22 mouse cellular contexts compared by ENCODE assay signal in the genomic region with DNA sequence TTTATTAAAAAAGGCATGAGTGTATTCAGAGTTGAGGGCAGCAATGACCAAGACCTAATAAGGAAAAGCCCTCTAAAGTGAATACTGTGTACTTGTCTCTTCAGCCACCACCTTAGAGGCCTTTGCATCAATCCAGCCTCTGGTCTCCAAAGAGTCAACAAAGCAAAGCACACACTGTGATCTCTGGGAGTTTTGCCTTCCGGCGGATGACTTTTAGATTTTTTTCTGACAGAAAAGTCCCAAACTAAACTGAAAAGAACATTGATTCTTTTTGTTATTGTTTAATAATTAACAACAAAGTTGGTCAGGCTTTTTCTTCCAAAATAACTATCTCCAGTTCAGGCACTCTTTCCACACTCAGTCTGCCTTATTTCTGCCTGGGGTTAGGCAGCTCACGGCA. TPM values are rescaled to one million over a fixed set of nuclear protein-coding genes. Genes with fewer than 3 reads are reported as not detected.
"Had no signal": no experiment of that assay in that cellular context is flagged by ENCODE, and none has a peak within 500 bp of the region (broad histone marks: within the 10 kb centered on the region; RNA-seq: fewer than 3 reads in every experiment).

No protein-coding gene starts in this region.

- DNase-seq: lung, adult 2 months; lung, postnatal 14 days; lung, postnatal 36 days; retina, postnatal 1 day; right cerebral cortex, adult 18-20 months; right cerebral cortex, postnatal 25 days; right cerebral cortex, postnatal 4 days; thymus, adult 2 months; thymus, postnatal 25 days; thymus, postnatal 4 days had no signal

- H3K27ac ChIP-seq: lung, embryonic 15.5 days; macrophage; midbrain, embryonic 13.5 days; neural tube, embryonic 13.5 days; neural tube, embryonic 15.5 days; stomach, embryonic 15.5 days; stomach, postnatal 0 days had no signal

- H3K36me3 ChIP-seq: lung, embryonic 15.5 days; midbrain, embryonic 13.5 days; neural tube, embryonic 13.5 days; neural tube, embryonic 15.5 days; stomach, embryonic 15.5 days had no signal

- H3K9ac ChIP-seq: lung, embryonic 15.5 days; midbrain, embryonic 13.5 days; neural tube, embryonic 13.5 days; neural tube, embryonic 15.5 days; stomach, embryonic 15.5 days had no signal

- H3K27me3 ChIP-seq: lung, embryonic 15.5 days; megakaryocyte, embryonic 14.5 days; midbrain, embryonic 13.5 days; neural tube, embryonic 13.5 days; neural tube, embryonic 15.5 days; stomach, embryonic 15.5 days had no signal

- H3K4me3 ChIP-seq: lung, embryonic 15.5 days; megakaryocyte, embryonic 14.5 days; midbrain, embryonic 13.5 days; myocyte; neural tube, embryonic 13.5 days; neural tube, embryonic 15.5 days; stomach, embryonic 15.5 days had no signal

- ATAC-seq: lung, postnatal 0 days; midbrain, embryonic 13.5 days; midbrain, embryonic 16.5 days had no signal

- H3K9me3 ChIP-seq: lung, embryonic 15.5 days; megakaryocyte, embryonic 14.5 days; midbrain, embryonic 13.5 days; neural tube, embryonic 13.5 days; neural tube, embryonic 15.5 days; stomach, embryonic 15.5 days had no signal

- H3K4me2 ChIP-seq: lung, embryonic 15.5 days; midbrain, embryonic 11.5 days; midbrain, embryonic 13.5 days; neural tube, embryonic 13.5 days; neural tube, embryonic 15.5 days; stomach, embryonic 15.5 days had no signal

- H3K4me1 ChIP-seq: stomach, embryonic 15.5 days had no signal

RNA-seq across cellular contexts. Expression of a gene that starts 36.7 kb away (rescaled TPM):
- polyA plus RNA-seq: myocyte had no signal
